Mouse (Mus musculus): ENCODE data around the gene Ccr1l1.

- TF ChIP-seq CTCF (IDR thresholded peaks at IDR 0.05; ENCODE audit: borderline replicate concordance, insufficient read depth, low read length), result no peak
- no peak for TF ChIP-seq POLR2A (IDR thresholded peaks at IDR 0.05; ENCODE audit: low read depth, low read length)
Observed at GRCm38 (mm10) chr9:123930476-123930875, 47.7 kb downstream of the Ccr1l1 start.
